Mouse (Mus musculus): Measurements from ENCODE around the gene Pthlh.

- TF ChIP-seq CTCF (IDR thresholded peaks at IDR 0.05; ENCODE audit: borderline replicate concordance, insufficient read depth, low read depth, low read length) (no peak), POLR2A (IDR thresholded peaks at IDR 0.05; ENCODE audit: borderline replicate concordance, insufficient read depth, low read length) (no peak)
Observed at GRCm38 (mm10) chr6:147263178-147263577, 805 bp downstream of the Pthlh start.
